Mouse (Mus musculus) testis, adult 2 months (tissue): Measurements from ENCODE around the gene Nfic.

Experiments used
- CTCF ChIP-seq: fragments of 200-500 bp; IDR thresholded peaks from 2 replicates; pipeline ENCODE4 v1.5.1; 2012; ENCODE audit warnings: low read depth, mild to moderate bottlenecking, inconsistent platforms, low read length, moderate library complexity; ENCODE audit not compliant: control insufficient read depth, insufficient read depth, insufficient replicate concordance
- POLR2A ChIP-seq: fragments of 200-500 bp; IDR thresholded peaks from 2 replicates; pipeline ENCODE4 v1.6.1; 2012; ENCODE audit warnings: low read depth, mild to moderate bottlenecking, inconsistent platforms, low read length, moderate library complexity; ENCODE audit not compliant: control insufficient read depth

GRCm38 (mm10) chr10:81365073-81365472 is 90.4 kb downstream of the Nfic start:
- TF ChIP-seq CTCF: no peak
- TF ChIP-seq POLR2A: no peak; the same call in 1 of the 2 replicates
